Mouse (Mus musculus) layer of hippocampus, adult 9-10 months (tissue): ENCODE measurements around the gene Efcab2.
A peak's percentile ranks its signal among the peaks of the same experiment; 100 is the strongest.

Source experiments
- DNase-seq: peaks from one replicate; pipeline ENCODE4 v3.0.0; 2022; ENCODE audit warnings: low spot score

Gene Efcab2

DNA sequence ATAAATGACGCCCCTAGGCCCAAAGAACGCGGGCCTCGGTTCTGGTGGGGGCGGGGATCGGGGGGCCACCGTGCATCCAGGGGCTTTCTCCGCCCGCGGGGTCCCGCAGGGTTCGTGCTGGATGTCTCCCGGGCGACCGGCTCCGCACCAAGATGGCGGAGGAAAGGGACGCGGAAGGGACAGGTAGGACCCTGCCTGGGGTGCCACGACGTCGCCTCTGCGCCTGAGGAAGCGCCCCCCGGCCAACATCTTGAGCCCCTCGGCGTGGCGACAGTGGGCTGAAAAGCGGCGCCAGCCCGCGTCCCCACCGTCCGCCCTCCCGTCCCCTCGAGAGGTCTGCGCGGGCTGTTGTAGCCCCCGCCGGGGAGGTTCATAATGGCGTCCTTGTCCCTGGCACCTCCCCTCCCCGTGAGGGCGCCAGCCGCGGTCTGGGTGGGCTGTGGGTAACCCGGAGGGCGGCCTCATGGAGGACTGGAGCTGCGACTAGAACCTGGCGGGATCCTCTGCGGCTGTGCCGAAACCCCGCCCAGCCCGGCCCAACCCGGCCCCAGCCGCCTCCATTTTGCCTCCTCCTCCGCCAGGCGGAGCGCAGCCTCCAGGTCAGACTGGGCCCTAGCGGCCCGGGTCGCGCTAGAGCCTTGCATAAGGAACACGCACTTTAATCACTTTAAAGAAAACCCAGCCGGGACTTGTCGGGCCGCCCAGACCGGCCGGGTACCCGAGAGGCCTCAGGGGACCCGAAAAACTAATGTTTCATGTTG is at the start of gene Efcab2:
Gene Efcab2 (plus strand): TSS at position 135 of the 761 bp plus-strand sequence.
- peak; percentile 59 for DNase-seq

DNA sequence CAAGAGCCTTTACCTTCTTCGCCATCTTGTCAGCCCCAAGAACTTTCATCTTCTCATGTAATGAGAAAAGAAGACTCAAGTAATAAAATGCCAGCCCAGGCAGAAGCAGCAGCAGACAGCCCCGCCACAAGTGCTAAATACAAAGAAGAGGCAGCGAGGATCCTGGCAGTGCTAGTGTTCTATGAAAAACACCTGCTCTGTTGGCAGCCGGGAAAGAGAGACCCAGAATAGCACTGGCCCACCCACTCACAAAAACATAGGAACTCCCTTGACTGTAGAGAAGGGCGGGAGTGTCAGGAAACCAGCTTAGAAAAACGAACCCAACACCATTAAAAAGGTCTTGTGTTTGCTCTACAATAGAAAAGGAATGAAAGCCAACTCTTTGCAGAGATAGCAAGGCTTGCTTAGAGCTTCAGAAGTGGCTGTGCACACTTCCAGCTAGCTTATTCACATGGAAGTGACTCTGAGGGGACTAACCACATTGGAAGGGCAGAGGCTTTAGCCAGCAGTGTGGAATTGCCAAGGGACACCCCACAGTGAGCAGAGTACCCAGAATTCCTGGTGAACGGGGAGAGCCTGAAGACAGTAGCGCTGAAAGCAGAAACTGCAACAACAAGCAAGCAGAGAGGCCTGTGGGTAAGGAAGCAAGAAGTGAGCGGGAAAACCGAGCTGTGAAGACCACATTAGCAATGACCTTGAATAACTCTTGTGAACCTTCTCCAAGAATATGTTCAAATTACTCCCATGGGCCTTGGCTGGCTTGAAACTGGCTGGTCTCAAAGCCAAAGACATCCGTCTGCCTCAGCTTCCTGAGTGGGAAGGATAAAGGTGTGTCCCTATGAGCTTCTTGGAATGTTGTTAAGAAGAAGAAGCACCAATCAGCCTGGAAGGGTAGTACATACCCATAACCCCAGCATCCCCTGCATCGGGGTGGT is 47.8 kb upstream of the Efcab2 start:
- peak; percentile 52 for DNase-seq

- no peak for DNase-seq
These were observed 45.6 kb upstream of the Efcab2 start for GRCm38 (mm10) chr1:178360264-178360663.

DNA sequence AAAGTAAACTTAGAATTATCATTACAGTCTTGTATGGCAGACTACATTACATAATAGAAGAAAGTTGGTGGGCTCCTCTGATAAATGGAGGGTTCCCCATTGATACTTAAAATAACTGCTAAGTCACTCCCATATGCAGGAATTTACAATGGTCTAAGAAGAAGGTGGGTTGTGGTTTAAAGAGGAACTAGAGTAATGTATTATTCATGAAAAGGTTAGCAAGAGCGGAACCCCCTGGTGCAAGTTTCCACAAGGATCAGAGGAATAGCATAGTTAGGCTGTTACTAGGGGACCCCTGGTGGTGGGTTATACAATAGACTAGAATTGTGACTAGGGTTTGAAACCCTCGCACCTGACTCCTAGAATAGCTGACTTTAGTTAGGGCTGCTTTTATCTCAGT is 45.2 kb upstream of the Efcab2 start:
- DNase-seq: no peak

GRCm38 (mm10) chr1:178365171-178365570 is 40.7 kb upstream of the Efcab2 start:
- no peak for DNase-seq

GRCm38 (mm10) chr1:178368121-178368520 is 37.8 kb upstream of the Efcab2 start:
- no peak for DNase-seq

GRCm38 (mm10) chr1:178368548-178369271 is 37.2 kb upstream of the Efcab2 start:
- peak; percentile 82 for DNase-seq

- DNase-seq: peak; percentile 17
These were observed 36.6 kb upstream of the Efcab2 start for GRCm38 (mm10) chr1:178369272-178369651.

- DNase-seq: no peak
These were observed 33.2 kb upstream of the Efcab2 start for GRCm38 (mm10) chr1:178372681-178373080.

- no peak for DNase-seq
These were observed 30.5 kb upstream of the Efcab2 start for GRCm38 (mm10) chr1:178375381-178375780.

- no peak for DNase-seq
These were observed 29.8 kb upstream of the Efcab2 start for GRCm38 (mm10) chr1:178376061-178376460.

DNA sequence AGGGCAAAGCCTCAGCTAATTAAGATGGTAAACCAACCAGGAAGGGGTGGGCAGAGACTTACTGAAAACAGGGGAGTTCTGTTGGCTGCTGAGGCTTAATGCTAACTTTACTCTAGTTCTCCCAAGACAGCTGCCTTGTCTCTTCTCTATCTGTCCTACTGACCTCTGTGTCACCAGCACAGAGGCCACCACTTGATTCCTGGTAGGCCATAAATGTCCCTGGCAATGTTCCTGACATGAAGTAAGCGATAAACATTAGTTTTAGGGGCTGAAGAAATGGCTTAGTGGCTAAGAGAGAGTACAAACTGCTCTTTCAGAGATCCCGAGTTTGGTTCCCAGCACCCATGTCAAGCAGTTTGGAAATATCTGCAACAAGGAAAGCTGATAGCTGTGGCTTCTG is 29.0 kb upstream of the Efcab2 start:
- no peak for DNase-seq

DNA sequence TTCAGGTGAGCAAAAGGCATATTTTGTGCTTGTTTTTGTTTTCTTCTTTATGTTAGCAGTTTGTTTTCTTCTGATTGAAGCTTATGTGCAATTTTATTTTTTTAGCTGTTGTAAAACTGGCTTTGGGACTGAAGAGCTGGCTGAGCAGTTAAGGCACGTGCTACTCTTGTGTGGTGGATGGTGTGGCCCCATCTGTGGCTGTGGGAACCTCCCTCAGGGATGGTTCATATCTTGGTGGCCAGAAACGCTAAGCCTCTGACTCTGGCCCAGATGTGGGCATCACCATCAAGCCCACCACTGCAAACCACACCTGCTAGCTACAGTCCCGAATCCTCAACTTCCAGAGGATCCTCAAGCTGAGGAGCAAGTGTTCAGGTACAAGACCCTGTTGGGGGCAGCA is 27.8 kb upstream of the Efcab2 start:
- no peak for DNase-seq

DNA sequence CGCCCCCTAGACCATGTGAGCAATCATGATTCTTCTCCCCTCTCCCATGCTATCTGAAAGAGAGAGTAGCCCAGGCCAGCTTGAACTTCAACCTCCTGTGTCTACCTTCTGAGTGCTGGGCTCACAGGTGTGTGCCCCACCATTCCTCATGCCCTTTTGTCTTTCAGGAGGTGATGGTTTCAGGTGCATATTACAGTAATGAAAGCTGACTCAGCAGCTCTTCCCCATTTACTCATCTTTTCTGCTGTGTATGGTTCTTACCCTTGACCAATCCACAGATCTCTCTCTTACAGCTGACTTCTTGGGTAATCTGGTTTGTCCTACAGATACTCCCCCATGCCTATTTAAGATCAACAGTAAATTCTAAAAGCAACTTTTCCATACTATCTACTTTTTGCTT is 26.7 kb upstream of the Efcab2 start:
- DNase-seq: no peak

- no peak for DNase-seq
These were observed 23.7 kb upstream of the Efcab2 start for GRCm38 (mm10) chr1:178382165-178382564.

DNA sequence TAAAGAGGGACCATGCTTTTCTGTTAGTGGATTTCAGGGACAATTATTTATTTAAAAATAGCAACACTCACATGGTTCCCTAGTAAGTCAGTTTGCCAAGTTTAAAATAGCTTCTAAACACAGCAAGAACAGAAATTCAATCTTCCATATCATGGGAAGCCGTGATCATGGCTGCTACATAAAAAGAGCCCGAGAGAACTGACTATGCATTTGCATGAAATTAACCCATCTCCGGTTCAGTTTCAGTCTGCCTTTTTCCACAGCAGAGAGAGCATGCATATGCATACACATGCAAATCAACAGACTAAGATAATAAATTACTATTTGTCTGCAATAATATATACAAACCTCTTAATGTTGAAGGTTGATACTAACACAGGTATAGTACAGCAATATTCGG is 17.1 kb upstream of the Efcab2 start:
- no peak for DNase-seq

DNA sequence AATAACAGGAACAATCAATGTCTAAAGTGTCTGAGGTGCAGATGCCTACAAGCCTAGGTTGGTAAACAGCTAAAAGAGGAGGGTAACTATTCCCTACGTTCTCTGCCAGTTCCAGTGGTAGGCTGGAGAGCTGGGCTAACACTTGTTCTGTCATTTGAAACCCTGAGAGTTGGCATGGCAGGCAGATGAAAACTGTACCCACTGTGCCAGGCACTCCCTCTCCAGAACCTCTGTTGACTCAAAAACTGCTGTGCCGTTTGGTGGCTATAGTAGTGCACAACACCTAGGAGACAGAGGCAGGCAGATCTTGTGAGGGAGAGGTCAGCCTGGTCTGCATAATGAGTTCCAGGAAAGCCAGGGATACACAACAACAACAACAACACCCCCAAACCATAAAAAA is 16.5 kb upstream of the Efcab2 start:
- no peak for DNase-seq

- DNase-seq: no peak
These were observed 12.9 kb upstream of the Efcab2 start for GRCm38 (mm10) chr1:178392970-178393369.

- no peak for DNase-seq
These were observed 10.8 kb upstream of the Efcab2 start for GRCm38 (mm10) chr1:178395091-178395490.

DNA sequence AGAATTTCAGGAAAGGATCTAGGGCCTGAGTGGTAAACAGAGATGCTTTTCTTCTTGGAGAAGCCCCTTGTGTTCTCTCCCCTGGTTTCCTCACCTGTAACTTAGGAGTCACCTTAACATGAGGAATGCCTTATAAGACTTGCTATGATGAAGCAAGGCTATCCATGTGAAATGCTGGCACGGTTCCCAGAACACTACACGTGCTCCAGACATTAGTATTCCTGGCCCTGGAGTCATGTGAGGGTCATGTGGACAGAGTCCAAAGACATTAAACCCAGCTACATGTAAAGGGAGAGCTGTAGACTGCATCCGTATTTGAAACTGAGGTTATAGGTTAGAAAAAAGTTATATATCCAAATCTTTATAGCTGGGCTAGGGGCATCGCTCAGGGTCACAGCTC is 9.5 kb upstream of the Efcab2 start:
- DNase-seq: no peak

GRCm38 (mm10) chr1:178399879-178400278 is 6.0 kb upstream of the Efcab2 start:
- DNase-seq: no peak

- DNase-seq: no peak
These were observed 5.2 kb upstream of the Efcab2 start for GRCm38 (mm10) chr1:178400652-178401051.

- no peak for DNase-seq
These were observed 3.9 kb upstream of the Efcab2 start for GRCm38 (mm10) chr1:178401960-178402359.
